12 mouse cellular contexts compared by ENCODE assay signal in genomic region chr9:4209987-4210476, GRCm38 (mm10).
A peak's percentile ranks its signal among the peaks of the same experiment; 100 is the strongest.
DNase-seq lines count a peak whose midpoint lies in the region; ATAC-seq and TF ChIP-seq lines count a peak whose summit lies in the region.
"Had no signal": no experiment of that assay in that cellular context is flagged by ENCODE, and none has a peak within 500 bp of the region (broad histone marks: within the 10 kb centered on the region; RNA-seq: fewer than 3 reads in every experiment).

No protein-coding gene starts in this region.

- TF ChIP-seq EP300 in stomach, postnatal 0 days (optimal IDR thresholded peaks at IDR 0.05): no peak

- H3K4me1 ChIP-seq in kidney, embryonic 16.5 days (ENCODE audit: insufficient read depth, low read length): no peaks in the 10 kb centered on the region
- no peaks in the 10 kb centered on the region for H3K4me1 ChIP-seq in stomach, postnatal 0 days (replicated peaks; ENCODE audit: control insufficient read depth, insufficient read depth)
- H3K4me1 ChIP-seq: hindbrain, embryonic 15.5 days; liver, embryonic 15.5 days; megakaryocyte, embryonic 14.5 days had no signal

- no peaks in the 10 kb centered on the region for H3K36me3 ChIP-seq in kidney, embryonic 16.5 days (ENCODE audit: insufficient read depth, low read length)
- no peaks in the 10 kb centered on the region for H3K36me3 ChIP-seq in stomach, postnatal 0 days (ENCODE audit: control insufficient read depth, insufficient read depth, low read length)
- H3K36me3 ChIP-seq: hindbrain, embryonic 15.5 days; liver, embryonic 15.5 days had no signal

- no peaks in the 10 kb centered on the region; the same call in 1 of the 2 replicates for H3K9me3 ChIP-seq in kidney, embryonic 16.5 days (ENCODE audit: low read length)
- no peaks in the 10 kb centered on the region for H3K9me3 ChIP-seq in stomach, postnatal 0 days (ENCODE audit: control insufficient read depth, low read length)
- H3K9me3 ChIP-seq: hindbrain, embryonic 15.5 days; liver, embryonic 15.5 days had no signal

- TF ChIP-seq CTCF in stomach, postnatal 0 days (IDR thresholded peaks at IDR 0.05; ENCODE audit: low read depth): peak; percentile 38

- no peaks in the 10 kb centered on the region for H3K27me3 ChIP-seq in kidney, embryonic 16.5 days (ENCODE audit: insufficient read depth, low read length)
- no peaks in the 10 kb centered on the region for H3K27me3 ChIP-seq in stomach, postnatal 0 days (ENCODE audit: control insufficient read depth, insufficient read depth, low read length)
- H3K27me3 ChIP-seq: hindbrain, embryonic 15.5 days; liver, embryonic 15.5 days; megakaryocyte, embryonic 14.5 days had no signal

- H3K4me3 ChIP-seq in kidney, embryonic 16.5 days (ENCODE audit: low read length): no peak overlapping the region
- no peak overlapping the region for H3K4me3 ChIP-seq in stomach, postnatal 0 days (ENCODE audit: low read depth, low read length)
- H3K4me3 ChIP-seq: hindbrain, embryonic 15.5 days; liver, embryonic 15.5 days; megakaryocyte, embryonic 14.5 days had no signal

- peak; percentile 24 to 25 for DNase-seq in adrenal gland, postnatal 36 days
- DNase-seq in adrenal gland, adult 18-20 months (ENCODE audit: low spot score in 2 of 2): no peak
- DNase-seq in kidney, adult 9 months: peak; percentile 5
- DNase-seq in right cerebral cortex, postnatal 4 days: peak; percentile 13
- no peak for DNase-seq in right cerebral cortex, adult 2 months (ENCODE audit: low spot score in 2 of 2)
- DNase-seq in stomach, postnatal 0 days (ENCODE audit: low spot score): no peak
- DNase-seq: thymus, adult 18-20 months had no signal

- H3K9ac ChIP-seq in kidney, embryonic 16.5 days (replicated peaks; ENCODE audit: low read length): no peak overlapping the region
- H3K9ac ChIP-seq in stomach, postnatal 0 days (ENCODE audit: low read length): no peak overlapping the region
- H3K9ac ChIP-seq: hindbrain, embryonic 15.5 days; liver, embryonic 15.5 days had no signal

- WGBS in kidney, embryonic 16.5 days: 82% methylated on average over 4 of the region's 4 CpGs
- 90% methylated on average over 4 of the region's 4 CpGs for WGBS in stomach, postnatal 0 days

- no peak overlapping the region for H3K4me2 ChIP-seq in kidney, embryonic 16.5 days (replicated peaks; ENCODE audit: low read depth, low read length)
- H3K4me2 ChIP-seq in stomach, postnatal 0 days (replicated peaks; ENCODE audit: low read depth): no peak overlapping the region
- H3K4me2 ChIP-seq: hindbrain, embryonic 15.5 days; liver, embryonic 15.5 days had no signal

- ATAC-seq in kidney, embryonic 16.5 days (ENCODE audit: low FRiP score, low TSS enrichment): no peak
- no peak for ATAC-seq in stomach, postnatal 0 days (ENCODE audit: low FRiP score, low TSS enrichment)
- no peak for ATAC-seq in CD4-positive, CD25-positive, alpha-beta regulatory T cell, adult 4 months

- H3K27ac ChIP-seq in kidney, embryonic 16.5 days (ENCODE audit: low read length): no peak overlapping the region
- H3K27ac ChIP-seq in stomach, postnatal 0 days (replicated peaks): no peak overlapping the region
- H3K27ac ChIP-seq: hindbrain, embryonic 15.5 days; liver, embryonic 15.5 days had no signal

Comparison
In these comparisons a context has a peak if more than half of its experiments do, and no peak if none do; other contexts are left out.
1. DNase-seq: peak in adrenal gland, postnatal 36 days (2 of 2), kidney, adult 9 months (single experiment) and right cerebral cortex, postnatal 4 days (single experiment); none in adrenal gland, adult 18-20 months (0 of 2), right cerebral cortex, adult 2 months (0 of 2) and stomach, postnatal 0 days (single experiment).